Mouse (Mus musculus): ENCODE data around the gene Mex3a.
A peak's percentile ranks its signal among the peaks of the same experiment; 100 is the strongest.
"Not testable (repeated sequence)": the region's sequence is repeated elsewhere in the genome, so short reads cannot be mapped to it uniquely, and the experiment has no call there.

The Mex3a gene

DNA sequence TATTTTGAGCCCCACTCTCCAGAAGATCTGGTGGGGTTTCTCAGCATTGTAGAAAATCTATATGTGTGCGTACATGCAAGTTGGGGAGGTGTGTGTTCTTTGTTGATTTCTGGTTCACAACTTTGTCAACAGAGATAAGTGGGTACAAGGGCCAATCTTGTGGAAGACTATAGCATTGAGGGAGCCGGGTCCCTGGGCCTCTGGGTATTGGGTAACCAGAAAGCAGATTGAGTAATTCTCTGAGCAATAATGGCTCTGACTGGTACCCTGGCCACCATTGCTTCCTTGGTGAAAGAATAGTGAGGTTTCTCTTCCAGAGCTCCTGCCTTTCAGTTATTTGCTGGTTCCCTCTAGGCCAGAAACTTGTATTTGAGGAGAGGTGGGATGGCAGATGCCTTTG is 36.9 kb downstream of the Mex3a start:
- DNase-seq (ENCODE audit: low read depth, low spot score) = no peak

GRCm38 (mm10) chr3:88569694-88570093 is 37.5 kb downstream of the Mex3a start:
- no peak for DNase-seq (ENCODE audit: low read depth, low spot score)

DNA sequence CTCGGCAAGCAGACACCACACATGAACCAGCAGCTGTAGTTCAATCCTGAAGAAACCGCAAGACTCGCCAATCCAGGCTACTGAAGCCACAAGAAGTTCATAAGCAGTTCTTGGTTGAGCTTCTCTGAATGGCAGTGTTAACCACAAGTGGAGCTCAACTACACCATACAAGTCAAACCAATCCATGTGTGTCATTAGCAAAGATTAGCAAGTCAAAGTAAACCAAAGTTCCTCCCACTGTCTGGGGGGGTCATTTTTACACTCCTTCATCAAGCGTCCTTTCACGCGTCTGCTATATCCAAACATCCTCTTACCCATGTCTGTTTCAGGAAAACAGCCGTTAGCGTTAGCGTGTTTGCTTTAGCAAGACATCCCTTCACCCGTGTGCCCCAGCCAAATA is 38.1 kb downstream of the Mex3a start:
- no peak for DNase-seq (ENCODE audit: low read depth, low spot score)

DNA sequence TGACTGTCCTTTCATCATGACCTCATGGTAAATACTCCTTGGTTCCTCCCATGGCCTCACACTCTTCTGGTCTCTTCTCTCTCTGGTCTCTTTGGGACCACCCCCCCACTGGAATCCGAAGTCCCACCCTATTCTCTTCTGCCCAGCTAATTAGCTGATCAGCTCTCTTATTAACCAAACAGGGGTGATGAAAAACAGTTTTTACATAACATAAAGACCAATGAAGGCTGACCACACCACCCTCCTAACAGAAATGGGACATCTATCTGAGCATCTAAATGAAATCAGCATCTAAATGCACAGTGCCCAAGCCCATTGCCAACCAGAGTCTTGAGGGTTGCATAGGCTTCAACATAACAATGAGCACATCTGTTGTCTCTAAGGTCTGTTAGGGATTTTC is 39.7 kb downstream of the Mex3a start:
- DNase-seq (ENCODE audit: low read depth, low spot score) = peak; percentile 80

DNA sequence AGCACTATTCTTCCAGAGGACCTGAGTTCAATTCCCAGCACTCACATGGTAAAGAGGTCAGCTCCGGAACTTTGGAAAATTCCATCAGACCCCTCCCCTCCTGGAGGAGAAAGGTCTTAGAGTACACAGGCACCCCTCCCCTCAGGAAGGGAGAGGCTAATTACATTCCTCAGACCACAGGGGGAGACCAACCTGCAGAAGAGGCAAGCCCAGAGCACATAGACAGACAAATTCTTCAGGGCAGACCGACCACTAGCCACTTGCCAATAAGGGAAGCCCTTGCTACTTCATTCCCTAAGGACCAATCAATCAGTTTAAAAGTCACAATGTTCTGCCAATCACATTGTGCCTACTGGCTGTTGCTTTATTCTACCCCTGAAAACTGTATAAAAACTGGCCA is 40.6 kb downstream of the Mex3a start:
- peak; percentile 79 for DNase-seq (ENCODE audit: low read depth, low spot score)

- no peak for DNase-seq (ENCODE audit: low read depth, low spot score)
Measured at GRCm38 (mm10) chr3:88573810-88574209, 41.6 kb downstream of the Mex3a start.

DNA sequence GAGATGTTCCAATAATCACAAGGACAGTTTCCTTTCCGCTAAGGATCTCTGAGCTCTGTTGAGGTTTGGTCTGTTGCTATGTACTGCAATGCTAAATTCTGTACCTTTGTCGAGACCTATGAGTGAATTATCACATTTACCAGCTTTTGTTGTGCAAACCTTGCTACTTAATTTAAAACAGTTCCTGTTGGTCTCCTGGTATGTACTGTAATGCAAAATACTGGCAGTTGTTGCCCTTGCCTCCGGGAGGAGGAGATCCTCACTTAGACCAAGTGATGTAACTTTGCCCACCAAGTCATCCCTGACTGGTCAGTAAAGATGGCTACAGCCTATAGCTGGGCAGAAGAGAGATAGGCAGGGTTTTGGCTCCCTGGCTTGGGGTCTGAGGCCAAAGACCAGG is 43.3 kb downstream of the Mex3a start, which contains the start of gene Ssr2:
Gene Ssr2, plus strand, starts transcription at position 337 of the 400 bp plus-strand sequence.
- DNase-seq (ENCODE audit: low read depth, low spot score) = peak; percentile 60

- not testable (repeated sequence) for DNase-seq (ENCODE audit: low read depth, low spot score)
Measured at GRCm38 (mm10) chr3:88577846-88578245, 45.7 kb downstream of the Mex3a start.

GRCm38 (mm10) chr3:88578498-88579424 is 46.6 kb downstream of the Mex3a start:
- DNase-seq (ENCODE audit: low read depth, low spot score) = no peak

GRCm38 (mm10) chr3:88579454-88580117 is 47.4 kb downstream of the Mex3a start:
- no peak for DNase-seq (ENCODE audit: low read depth, low spot score)

GRCm38 (mm10) chr3:88585769-88586168 is 53.6 kb downstream of the Mex3a start:
- no peak for DNase-seq (ENCODE audit: low read depth, low spot score)

DNA sequence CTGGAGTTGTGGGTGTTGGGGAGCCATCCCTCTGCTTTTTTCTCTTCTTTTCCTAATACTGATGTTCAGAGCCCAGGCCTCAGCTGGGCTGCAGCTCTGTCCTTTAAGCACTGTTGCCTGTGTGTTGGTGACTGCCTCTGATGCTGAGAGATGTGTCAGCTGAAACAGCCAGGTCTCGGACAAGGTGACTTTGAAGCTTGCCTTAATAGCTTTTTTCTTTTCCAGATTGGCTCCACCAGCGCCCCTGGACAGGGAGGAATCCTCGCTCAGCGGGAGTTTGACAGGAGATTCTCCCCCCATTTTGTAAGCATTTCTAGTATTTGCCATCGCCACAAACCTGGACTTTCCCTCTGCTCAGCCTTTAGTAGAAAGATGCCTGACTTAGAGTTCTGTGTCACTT is 54.4 kb downstream of the Mex3a start:
- no peak for DNase-seq (ENCODE audit: low read depth, low spot score)

DNA sequence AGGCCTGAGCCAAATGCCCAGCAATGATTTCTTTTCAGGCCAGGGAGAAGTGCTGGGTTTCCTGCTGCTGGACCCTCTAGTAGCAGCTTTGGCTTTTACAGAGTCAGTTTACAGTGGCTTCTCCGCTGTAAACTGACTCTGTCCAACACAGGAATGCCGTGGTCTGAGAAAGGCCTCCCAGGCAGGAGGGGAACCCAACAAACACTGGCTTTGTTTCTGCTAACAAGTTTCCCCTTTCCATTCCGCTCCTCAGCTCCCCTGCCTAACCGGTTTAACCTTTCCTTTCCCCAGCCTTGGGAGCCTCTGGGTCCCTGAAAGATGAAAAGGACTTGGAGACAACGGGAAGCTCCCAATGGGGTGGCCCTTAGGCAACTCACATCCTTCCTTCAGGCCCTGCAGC is 58.1 kb downstream of the Mex3a start:
- DNase-seq (ENCODE audit: low read depth, low spot score) = no peak

Measured in WW6 (cell line).